Mouse (Mus musculus) right cerebral cortex, postnatal 4 days (tissue): ENCODE results near the gene Parva.

Experiments used
- DNase-seq: peaks from one replicate; pipeline ENCODE4 v3.0.0-alpha.2; 2022

Parva gene

DNA sequence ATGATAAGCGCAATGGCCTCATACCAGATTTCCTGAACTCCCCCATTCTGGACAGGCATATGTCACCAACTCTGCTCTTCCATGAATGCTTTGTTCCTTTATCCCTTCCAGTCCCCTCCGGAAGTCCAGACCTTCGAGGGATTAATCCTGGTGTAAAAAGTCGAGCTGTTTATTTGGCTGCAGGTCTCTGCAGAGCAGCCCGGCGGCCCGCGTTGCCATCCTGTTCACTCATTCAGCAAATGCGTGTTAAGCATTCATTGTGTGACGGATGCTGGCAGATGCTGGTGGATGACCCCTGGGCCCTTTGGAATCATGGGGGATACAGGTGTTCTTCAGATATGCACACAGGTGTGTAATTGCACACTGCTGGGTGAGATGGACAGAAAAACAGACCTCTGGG, 98.9 kb downstream of the Parva start:
- DNase-seq: no peak

DNA sequence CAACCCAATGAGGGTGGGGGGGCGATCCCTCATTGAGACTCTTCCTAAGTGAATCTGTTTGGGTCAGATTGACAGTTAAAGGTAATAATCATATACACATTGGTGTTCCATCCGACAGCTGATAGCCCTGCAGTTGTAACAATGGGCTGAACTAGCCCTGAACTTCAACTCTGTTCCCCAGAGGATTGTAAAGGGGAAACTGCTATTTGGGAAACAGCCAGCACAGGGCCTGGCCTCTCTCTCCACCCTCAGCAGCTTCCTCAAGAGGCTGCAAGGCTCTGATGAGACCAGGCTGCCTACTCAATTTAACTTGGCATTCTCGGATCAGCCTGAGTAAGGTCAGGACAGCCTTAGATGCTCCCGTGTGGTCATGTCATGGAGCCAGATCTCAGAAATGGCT, 99.9 kb downstream of the Parva start:
- no peak for DNase-seq

DNA sequence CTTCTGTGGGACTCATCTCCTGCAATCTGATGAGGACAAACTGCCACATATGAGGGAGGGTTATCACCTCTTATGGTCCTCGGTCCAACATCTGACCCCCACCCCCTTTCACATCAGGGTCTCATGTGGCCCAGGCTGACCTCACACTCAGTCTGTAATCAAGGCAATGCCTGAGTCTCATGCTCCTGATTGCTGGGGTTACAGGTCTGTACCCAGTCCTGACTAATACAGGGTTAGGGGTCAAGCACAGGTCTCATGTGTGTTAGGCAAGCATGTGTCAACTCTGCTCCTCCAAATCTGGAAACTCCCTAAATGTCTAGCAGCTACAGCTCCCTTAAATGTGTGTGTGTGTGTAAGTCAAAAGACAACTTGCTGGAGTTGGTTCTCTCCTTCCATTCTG, 100.8 kb downstream of the Parva start:
- no peak for DNase-seq

DNA sequence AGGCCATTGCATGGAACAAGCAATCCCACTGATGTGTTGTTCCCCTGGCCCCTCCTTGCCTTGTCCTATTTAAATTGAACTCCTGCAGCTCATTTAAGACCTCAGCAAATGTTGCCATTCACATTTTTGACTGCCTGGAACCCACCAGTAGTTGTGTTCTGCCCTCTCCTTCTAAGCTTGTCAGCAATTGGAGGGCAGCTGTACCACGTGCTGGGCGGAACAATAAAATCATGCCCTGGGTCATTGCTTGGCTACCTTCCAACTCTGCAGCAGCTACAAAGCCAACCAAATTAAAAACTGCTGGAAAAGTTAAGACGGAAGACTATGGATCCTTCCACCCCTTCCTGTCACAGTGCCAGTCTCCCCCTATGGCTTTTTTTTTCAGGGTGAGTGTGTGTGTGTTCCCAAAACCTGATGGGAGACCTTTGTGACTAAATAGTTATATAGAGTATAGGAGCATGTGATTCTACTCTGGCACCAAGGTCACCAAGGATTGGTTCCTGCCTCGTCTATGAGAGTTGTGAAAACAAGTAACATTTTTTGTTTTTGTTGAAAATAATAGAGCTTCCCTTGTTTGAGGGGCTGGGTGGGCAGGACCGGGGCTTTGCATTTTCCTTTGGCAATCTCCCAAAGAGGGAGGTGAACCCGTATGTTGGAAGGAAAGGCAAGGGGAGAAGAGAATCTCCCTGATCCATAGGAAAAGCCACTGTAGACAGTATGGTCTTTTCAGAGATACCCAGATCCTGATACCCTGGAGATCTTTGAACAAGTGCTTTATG, 101.5 kb downstream of the Parva start:
- no peak for DNase-seq

DNA sequence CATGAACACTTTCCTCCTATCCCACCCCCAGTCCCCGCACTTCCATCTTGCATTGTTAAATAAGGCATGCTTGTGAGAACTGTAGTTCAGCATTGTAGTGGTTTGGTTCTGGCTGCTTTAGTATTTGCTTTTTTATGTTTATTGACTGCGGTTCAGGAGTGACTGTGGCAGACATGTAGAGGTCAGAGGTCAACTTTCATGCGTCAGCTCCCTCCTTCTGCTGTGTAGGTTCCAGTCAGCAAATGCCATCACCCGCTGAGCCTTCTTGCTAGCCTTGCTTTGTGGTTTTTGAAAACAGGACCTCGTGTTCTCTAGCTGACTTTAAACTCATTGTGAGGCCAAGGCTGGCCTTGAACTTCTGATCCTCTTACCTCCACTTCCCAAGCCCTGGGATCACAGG, 103.6 kb downstream of the Parva start:
- DNase-seq: no peak

DNA sequence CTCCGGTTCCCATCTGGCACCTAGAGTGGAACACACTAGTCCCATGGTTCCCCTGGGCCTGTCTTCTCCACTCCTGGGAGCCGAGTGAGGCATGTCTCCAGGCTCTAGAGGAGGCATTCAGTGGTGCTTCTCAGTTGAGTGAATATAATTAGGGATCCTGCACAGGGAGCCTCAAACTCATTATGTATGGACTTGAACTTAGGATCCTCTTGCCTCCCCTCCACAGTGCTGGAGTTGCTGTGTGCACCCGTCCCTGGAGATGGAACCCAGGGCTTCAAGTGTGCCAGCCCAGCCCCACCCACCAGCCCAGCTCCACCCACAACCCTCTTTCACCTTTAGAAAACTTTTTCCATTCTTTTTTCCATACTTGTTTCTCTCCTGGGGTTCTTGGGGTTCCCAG, 106.8 kb downstream of the Parva start:
- DNase-seq: no peak

DNA sequence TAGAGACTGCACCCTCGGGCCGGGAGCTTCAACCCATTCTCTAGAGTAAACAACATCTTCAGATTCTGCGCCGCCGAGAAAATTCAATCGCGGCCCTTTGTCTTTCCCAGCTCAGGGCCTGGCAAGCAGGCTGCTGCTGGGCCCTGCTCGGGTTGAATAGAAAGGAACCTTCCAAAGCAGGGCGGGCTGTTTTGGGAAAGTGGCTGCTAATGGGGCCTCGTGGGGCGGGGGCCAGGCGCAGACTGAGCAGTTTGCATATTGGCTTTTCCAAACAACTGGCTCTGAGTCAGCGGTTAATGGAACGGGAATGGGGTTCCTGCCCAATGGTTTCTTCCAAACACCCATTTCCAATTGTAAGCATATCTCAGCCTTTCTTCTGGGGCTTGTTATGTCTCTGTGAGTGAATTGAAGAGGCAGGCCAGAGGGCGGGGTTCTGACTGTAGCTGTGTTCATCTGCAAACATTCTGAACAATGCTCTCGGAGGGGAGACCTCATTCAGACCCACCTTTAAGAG, 108.2 kb downstream of the Parva start:
- DNase-seq: peak; percentile 52

DNA sequence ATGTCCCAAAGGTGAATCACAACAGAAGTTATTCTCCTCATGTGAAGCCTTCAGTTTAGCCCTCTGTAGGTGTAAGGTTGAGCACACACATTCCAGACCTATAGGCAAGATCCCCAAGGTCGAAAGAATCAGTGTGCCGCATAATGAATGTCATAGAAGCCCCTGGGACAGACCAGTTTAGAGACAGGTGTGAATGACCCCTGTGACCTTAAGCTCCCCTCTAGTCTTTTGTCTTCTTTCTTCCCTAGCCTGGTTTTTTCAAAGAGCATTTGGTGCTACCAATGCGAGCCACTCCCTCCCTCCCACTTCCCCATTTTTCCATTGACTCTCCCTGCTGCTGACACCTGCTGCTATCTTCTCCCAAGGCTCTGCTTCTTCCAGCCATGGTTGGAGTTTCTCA, 121.8 kb downstream of the Parva start:
- no peak for DNase-seq

DNA sequence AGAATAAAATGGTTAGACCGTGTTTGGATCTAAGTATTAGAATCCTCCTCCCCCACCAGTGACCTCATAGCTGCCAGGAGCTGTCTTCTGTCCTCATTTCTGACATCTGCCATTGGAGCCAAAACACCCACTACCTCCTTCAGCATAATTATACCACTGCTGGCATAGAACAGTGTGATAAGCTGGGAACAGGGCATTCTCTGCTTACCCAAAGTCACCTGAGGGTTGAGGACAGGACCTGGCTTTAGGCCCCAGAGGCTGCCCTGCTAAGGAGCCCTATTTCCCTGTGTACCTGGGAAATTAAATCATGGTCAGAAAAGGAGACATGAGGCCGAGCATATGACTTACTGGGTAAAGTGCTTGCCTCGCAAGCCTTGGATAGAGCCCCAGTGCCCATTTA, 134.2 kb downstream of the Parva start:
- DNase-seq: no peak

DNA sequence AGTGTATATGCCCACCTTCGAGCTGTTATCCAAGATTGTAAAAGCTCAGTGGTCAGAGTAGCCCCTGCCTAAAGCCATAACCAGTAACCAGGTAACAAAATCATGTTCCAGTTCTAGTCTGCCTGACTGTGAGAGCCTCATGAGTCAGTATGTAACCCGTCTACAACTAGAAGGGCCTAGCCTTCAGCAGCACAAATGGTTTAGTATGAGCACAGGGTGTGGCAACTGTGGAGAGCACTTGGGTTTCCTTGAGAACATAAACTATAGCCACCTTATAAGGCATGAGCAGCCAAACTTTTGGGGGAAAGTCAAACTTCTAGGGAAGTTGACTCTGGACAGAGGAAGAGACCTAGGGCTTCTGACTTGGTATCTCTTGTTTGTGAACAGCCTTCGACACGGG, 139.7 kb downstream of the Parva start:
- DNase-seq: no peak

DNA sequence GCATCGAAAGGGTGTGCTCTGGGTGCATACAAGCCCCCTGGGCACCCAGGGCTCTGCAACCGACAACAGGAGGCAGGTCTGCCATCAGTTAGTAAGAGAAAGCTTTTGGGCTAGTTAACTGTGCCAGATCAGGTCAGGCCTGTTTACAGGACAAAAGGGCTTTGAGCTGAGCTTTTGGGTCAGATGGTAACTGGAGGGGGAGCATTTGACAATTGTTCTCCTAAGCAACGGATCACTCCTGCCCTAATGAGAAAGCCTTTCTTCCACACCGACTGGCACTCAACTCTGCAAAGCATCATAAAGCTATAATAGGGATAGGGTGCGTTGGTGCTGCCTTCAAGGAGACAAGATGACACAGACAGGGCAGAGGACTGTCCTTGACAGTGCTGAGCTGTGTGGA, 141.7 kb downstream of the Parva start:
- DNase-seq: no peak

DNA sequence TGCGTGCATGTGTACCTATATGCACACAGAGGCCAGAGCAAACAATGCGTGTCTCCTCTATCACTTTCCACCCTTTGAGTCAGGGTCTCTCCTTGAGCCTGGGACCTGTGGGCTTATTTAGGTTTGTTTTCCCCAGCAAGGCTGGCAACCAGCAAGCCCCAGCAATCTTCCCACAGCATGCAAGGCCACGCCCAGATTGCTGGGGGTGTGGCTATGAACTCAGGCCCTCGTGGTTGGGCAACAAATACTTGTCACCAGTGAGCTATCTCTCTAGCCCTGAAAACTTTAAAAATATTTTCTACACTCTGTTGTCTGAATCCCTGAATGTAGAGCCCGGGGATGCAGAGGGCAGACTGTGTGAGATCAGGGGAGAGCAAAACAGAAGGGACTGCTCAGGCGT, 154.3 kb downstream of the Parva start:
- DNase-seq: no peak

DNA sequence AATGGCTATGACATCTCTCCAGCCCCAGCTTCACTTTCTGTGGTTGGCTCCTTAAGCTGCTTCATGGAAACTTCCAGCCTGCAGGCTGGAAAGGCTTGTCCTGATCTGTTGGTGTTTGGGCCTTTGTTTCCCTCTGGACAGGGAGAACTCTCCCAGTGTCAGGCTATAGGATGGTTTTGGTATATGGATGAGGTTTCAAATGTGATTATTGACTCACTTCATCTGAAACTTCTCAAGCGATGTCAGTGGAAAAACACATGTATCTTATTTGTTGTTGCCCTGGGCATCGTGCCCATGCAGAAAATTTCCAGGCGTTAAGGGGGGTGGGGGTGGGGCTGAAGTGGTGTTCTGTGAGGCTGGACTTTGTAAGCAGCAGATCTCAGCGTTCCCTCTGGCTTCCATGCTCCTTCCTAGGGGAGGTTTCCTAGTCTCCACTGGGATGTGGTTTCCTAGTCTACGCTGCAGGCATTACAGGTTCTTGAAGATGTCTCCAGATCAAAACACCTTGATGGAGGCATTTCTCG, 155.6 kb downstream of the Parva start:
- no peak for DNase-seq

DNA sequence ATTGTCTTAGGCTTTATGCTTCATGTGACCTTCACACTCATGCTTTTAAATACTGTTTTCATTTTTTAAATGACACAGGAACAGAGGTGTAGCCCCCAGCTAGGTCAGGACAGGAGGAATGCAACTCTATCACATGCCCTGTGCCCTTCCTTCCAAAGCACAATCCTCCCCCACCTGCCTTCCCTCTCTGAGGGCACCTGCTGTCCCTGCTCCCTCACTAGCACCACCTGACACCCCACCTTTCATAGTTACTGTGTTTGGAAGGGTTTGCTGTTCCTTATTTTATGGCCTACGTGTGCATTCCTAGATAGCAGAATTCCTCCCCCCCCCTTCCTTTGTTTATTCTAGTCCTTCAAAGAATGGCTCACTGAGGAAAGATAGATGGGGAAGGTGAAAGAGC, 160.1 kb downstream of the Parva start:
- DNase-seq: no peak

DNA sequence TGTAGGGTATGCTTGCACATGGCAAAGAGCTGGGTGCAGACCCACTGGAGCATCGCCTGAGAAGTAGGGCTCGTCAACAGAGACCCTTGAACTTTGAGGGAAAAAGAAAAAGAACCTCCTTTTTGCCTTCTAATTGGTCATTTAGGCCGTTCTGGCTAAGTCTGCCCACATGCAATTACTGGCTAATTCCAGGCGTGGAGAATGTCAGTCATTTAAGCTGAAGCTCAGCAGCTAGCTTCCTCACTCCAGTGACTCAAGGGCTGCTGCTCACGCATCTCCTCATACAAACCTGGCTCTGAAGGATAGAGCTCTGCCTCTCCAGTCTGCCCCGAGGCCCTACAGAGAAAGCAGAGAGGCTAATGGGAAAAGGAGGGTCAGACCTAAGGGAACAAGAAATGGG, 162.2 kb downstream of the Parva start:
- DNase-seq: no peak

DNA sequence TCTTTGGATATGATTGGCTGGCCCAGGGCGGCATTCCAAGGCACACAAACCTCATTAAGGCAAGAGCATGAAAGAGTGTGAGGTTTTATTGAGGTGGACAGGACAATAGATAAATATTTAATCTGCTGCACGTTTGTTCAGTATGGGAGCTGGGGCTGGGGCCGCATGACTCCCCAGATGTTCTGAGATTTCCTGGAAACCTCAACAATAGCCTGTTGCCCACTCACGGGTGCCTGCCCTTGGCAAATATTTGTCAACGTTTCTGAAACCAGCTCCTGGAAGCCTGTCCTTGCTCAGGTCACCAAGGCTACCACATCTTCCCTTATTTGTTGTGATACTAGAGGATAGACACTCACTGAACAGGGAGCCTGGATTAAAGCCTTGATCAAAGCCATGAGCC, 166.3 kb downstream of the Parva start:
- DNase-seq: no peak

DNA sequence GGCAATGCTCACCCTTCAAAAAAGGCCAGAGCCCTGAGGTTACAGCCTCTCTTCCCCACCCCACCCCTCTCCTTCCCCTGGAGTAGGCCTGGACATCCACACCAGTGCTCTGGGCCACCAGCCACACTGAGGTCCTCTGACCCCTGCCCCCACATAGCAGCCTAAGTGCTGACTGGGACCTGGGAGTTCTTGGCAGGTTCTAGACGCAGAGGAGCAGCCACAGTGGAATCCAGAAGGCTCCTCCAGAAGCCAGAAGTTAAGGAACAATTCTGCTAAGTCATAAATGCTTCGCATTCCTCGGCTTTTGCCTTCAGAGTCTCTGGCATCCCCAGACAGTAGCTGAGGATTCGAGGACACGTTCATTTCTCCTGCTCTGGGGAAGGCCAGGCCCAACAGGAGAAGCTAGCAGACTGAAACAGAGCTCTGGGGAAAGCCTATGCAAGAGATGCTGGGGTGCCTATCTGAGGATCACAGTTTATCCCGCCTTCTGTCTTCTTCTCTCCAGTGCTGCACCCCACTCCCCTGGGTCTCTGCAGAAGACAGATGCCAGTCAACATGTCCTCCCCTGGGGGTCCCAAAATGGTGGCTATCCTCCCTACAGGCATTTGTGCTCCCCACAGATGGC, 168.0 kb downstream of the Parva start:
- no peak for DNase-seq

DNA sequence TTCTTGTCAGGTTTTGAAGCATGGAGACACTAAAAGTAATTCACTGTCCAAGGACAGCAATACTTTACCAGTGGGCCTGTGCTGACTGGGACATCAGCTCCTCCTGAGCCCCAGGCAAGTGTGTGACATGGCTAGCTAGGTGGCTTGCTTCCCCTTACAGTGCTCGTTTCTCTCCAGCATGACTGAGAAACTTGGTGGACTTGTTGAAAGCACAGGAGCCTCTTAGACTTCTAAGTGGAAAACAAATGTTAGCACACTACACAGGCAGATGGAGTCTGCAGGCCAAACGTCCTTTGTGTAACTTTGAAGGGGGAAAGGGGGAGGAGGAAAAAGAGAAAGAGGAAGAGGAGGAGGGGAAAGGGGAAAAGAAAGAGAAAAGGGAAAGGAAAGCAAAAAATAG, 172.3 kb downstream of the Parva start:
- no peak for DNase-seq

DNA sequence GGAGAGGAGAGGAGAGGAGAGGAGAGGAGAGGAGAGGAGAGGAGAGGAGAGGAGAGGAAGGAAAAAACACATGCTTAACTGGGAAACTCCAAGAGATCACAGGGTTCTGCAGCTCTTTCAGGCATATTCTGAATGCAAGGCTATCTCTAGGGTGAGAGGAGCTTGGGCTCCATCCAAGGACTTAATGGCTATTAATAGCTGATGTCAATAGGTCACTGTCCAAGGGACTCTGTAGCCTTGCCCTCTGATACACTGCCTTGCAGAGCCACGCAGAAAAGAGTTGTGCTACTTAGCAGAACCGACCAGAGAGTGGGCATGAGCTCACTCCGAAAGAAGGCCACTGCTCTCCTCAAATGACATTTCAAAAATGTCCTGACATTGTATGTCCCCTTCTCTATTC, 172.9 kb downstream of the Parva start:
- no peak for DNase-seq

DNA sequence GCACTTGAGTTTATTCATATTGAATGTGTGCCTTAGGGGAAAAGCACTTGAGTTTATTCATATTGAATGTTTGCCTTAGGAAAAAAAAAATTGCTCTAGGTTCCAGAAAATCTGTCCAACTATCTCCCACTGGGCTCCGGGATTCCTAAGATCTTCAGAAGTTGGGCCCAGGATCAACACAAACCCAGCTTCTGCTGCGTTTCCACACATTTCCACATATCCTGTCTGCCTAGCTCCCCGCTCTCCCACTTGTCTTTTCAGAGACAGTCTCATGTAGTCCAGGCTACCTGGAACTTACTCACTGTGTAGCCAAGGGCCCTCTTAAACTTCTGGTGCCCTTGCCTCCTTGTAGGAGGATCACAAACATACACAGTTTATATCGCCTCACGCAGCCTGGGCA, 175.7 kb downstream of the Parva start:
- DNase-seq: no peak

DNA sequence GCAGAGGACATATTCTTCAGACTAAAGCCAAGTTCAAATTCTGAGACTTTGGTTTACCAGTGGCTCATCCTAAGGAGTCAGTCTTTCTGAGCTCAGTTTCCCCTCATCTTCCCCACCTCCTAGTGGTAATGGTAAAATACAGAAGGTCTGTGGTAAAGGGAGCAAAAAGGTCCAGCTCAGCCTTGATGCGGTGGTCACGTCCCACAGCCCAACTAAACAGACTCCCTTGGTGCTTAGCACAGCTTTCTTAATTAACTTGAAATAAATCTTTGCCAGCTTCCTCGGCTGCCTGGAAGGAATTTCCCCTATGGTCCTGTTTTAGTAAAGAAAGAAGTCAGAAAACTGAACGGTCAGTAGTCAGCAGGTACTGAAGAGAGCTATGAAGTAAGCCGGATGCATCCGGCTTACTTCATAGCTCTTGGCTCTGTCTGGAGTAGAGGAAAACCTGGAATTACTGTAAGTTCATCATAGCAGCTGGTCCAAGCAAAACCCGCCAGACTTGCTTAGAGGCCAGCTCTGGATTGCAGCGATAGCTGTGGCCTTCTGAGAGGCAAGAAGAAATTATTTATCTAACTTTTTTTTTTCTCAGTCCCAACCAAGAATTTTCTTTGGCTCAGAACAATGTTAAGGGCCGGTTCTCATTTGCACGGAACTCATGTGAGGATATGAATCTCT, 176.3 kb downstream of the Parva start:
- no peak for DNase-seq

DNA sequence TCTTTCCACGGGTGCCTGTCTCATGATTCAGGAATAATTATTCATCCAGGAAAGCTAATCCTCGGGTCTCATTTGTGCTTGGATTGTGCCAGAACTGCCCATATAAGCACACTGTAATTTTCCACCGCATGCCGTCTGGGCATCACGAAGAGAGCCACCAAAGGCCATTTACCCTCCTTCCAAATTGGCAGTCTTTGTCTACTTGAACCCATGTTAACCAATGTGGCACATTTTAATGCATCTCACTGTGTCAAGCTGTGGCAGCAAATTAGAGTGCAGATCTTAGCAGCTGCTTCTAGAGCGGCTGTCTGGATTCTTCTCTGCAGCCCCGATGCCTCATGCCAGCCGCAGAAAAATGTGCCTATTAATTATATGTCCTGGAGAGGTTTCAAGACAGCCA, 176.9 kb downstream of the Parva start:
- DNase-seq: no peak

DNA sequence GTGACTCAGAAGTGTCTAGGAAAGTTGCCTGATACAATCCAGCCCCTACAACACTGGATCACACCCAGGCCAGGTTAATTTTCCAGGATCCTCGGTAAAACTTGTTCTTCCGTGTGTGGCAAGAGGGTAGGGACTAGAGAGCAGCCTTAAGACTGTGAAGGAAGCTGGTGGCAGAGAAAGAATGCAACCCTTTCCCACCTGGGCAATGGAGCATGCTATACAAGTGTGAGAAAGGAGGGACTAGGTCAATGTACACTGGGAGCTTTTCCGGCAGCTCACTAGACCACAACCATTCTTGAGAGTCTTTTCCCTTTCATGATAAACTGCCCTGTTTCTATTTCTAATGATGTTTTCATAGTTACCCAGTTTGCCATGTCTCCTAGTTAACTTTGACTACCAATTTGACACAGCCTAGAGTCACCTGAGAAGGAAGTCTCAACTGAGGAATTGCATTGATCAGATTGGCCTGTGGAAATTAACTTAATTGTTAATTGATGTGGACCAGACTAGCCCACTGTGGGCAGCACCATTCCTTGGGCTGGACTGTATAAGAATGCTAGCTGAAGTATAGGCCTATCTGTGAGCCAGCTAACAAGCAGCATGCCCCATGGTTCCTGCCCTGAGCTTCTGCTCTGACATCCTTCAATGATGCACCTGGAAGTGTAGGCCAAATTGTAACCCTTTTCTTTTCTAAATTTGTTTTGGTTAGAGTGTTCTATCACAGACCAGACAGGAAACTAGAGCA, 186.9 kb downstream of the Parva start:
- no peak for DNase-seq
